Mouse (Mus musculus) erythroblast, embryonic 14.5 days (primary cell): Measurements from ENCODE around the gene Hdhd5.

ENCODE experiments used
- GATA1 ChIP-seq: IDR thresholded peaks from 2 replicates; pipeline ENCODE4 v1.6.1; 2012; ENCODE audit warnings: low read length, inconsistent platforms, mixed read lengths
- TAL1 ChIP-seq: IDR thresholded peaks from 3 replicates; pipeline ENCODE4 v1.6.1; 2012; ENCODE audit warnings: low read length, inconsistent platforms, mixed read lengths

DNA sequence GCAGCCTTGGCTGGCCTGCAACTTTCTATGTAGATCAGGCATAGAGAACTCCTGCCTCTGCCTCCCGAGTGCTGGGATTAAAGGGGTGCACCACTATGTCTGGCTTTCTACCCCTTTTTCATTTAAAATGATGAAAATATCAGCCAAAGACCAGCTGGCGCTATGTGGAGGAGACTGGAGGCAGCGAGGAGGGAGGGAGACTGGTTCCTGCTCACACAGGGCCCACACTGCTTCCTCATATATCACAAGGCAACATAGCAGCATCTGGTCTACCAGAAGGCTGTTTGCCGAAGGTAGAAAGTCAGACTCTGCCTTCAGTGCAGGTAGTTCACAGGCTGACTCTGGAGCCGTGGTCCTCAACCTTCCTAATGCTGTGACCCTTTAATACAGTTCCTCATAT, 50.8 kb downstream of the Hdhd5 start:
- TF ChIP-seq GATA1 (no peak), TAL1 (no peak)
